Mouse (Mus musculus) G1E (cell line): ENCODE results near the gene Samhd1.

Experiments used
- CTCF ChIP-seq: IDR thresholded peaks from 2 replicates; pipeline ENCODE4 v1.5.1; 2012; ENCODE audit warnings: low read depth, low read length, inconsistent platforms, mixed read lengths
- GATA1 ChIP-seq: IDR thresholded peaks from 2 replicates; pipeline ENCODE4 v1.6.1; 2012; ENCODE audit warnings: borderline replicate concordance, low read length, inconsistent platforms, mixed read lengths
- GATA2 ChIP-seq: IDR thresholded peaks from 2 replicates; pipeline ENCODE4 v1.6.1; 2012; ENCODE audit warnings: low read depth, low read length, inconsistent platforms, borderline replicate concordance
- POLR2AphosphoS5 ChIP-seq: IDR thresholded peaks from 2 replicates; pipeline ENCODE4 v1.6.1; 2012; ENCODE audit warnings: low read depth, low read length, inconsistent platforms; ENCODE audit not compliant: insufficient replicate concordance
- TAL1 ChIP-seq: conservative IDR thresholded peaks from 2 replicates; pipeline ENCODE4 v1.6.1; 2012; ENCODE audit warnings: low read depth, low read length, inconsistent platforms, mixed read lengths

- TF ChIP-seq POLR2AphosphoS5 = no peak
- no peak for TF ChIP-seq TAL1
- no peak for TF ChIP-seq CTCF
- no peak for TF ChIP-seq GATA1
- TF ChIP-seq GATA2 = no peak
These were observed 43.0 kb downstream of the Samhd1 start for GRCm38 (mm10) chr2:157092024-157092423.
